Comparison of ENCODE assay signal across 12 mouse cellular contexts in genomic region chr11:113843920-113844319, GRCm38 (mm10).
"Had no signal": no experiment of that assay in that cellular context is flagged by ENCODE, and none has a peak within 500 bp of the region (broad histone marks: within the 10 kb centered on the region; RNA-seq: fewer than 3 reads in every experiment).

No protein-coding gene starts in this region.

- H3K4me2 ChIP-seq: limb, embryonic 15.5 days; liver, embryonic 12.5 days; lung, embryonic 14.5 days; neural tube, embryonic 13.5 days had no signal

- H3K9ac ChIP-seq: limb, embryonic 15.5 days; liver, embryonic 12.5 days; lung, embryonic 14.5 days; neural tube, embryonic 13.5 days had no signal

- H3K27me3 ChIP-seq: limb, embryonic 15.5 days; liver, embryonic 12.5 days; neural tube, embryonic 13.5 days had no signal

- H3K36me3 ChIP-seq: liver, embryonic 12.5 days had no signal

- H3K4me1 ChIP-seq: liver, embryonic 12.5 days; neural tube, embryonic 13.5 days had no signal

- DNase-seq: kidney, postnatal 25 days; lung, embryonic 14.5 days; lung, postnatal 10 days; lung, postnatal 4 days; right cerebral cortex, adult 18-20 months; right cerebral cortex, postnatal 25 days; thymus, postnatal 14 days had no signal

- H3K9me3 ChIP-seq: limb, embryonic 15.5 days; liver, embryonic 12.5 days; midbrain, embryonic 10.5 days; neural tube, embryonic 13.5 days had no signal

- H3K4me3 ChIP-seq: limb, embryonic 15.5 days; liver, embryonic 12.5 days; midbrain, embryonic 10.5 days; neural tube, embryonic 13.5 days had no signal

- ATAC-seq: liver, embryonic 12.5 days; midbrain, embryonic 16.5 days had no signal

- H3K27ac ChIP-seq: limb, embryonic 15.5 days; liver, embryonic 12.5 days; midbrain, embryonic 10.5 days; neural tube, embryonic 13.5 days had no signal
